Mouse (Mus musculus) G1E-ER4 (cell line): ENCODE measurements around the gene Defa34. TPM values are rescaled to one million over a fixed set of nuclear protein-coding genes. Genes with fewer than 3 reads are reported as not detected.
"Not testable (repeated sequence)": the region's sequence is repeated elsewhere in the genome, so short reads cannot be mapped to it uniquely, and the experiment has no call there.

Source experiments
- GATA1 ChIP-seq: IDR thresholded peaks from one replicate; pipeline ENCODE4 v1.8.0; 2012; ENCODE audit warnings: low read length, inconsistent platforms
- polyA plus RNA-seq: library from polyadenylated mRNA; stranded (reverse); fragments of >175 nt; gene quantifications from 2 replicates; pipeline ENCODE4 v1.2.3, GENCODE M21; 2012

The Defa34 gene
- polyA plus RNA-seq, result not detected in 2 replicates

- not testable (repeated sequence) for TF ChIP-seq GATA1
These were observed at the start of gene Defa34 for GRCm38 (mm10) chr8:21665497-21665896. Gene Defa34 (plus strand): TSS chr8:21665797.

- TF ChIP-seq GATA1, result not testable (repeated sequence)
These were observed 47.7 kb upstream of the Defa34 start, which contains the start of gene Defa26 for GRCm38 (mm10) chr8:21617883-21618282. Gene Defa26 (plus strand): TSS chr8:21618183.

- TF ChIP-seq GATA1, result not testable (repeated sequence)
These were observed 10.1 kb upstream of the Defa34 start, which contains the start of gene Defa17 for GRCm38 (mm10) chr8:21655480-21655879. Gene Defa17 (plus strand): TSS chr8:21655780.

- not testable (repeated sequence) for TF ChIP-seq GATA1
These were observed 37.9 kb downstream of the Defa34 start, which contains the start of gene AY761184 for GRCm38 (mm10) chr8:21703545-21703944. Gene AY761184 (minus strand): TSS chr8:21703645.

Other genes starting within 250 kb of the Defa34 start
- not detected in 2 replicates for gene Defa36, start 238.4 kb upstream of the Defa34 start, polyA plus RNA-seq
- not detected in 2 replicates for gene Gm7849, start 209.2 kb upstream of the Defa34 start, polyA plus RNA-seq
- gene Defa20, start 156.5 kb upstream of the Defa34 start, polyA plus RNA-seq, result not detected in 2 replicates
- not detected in 2 replicates for gene Defa32, start 136.8 kb upstream of the Defa34 start, polyA plus RNA-seq
- not detected in 2 replicates for gene Defa37, start 100.4 kb upstream of the Defa34 start, polyA plus RNA-seq
- gene Defa28, start 82.8 kb upstream of the Defa34 start, polyA plus RNA-seq, result not detected in 2 replicates
- not detected in 2 replicates for gene Gm7861, start 71.3 kb upstream of the Defa34 start, polyA plus RNA-seq
- gene Defa26, start 47.6 kb upstream of the Defa34 start, polyA plus RNA-seq, result not detected in 2 replicates
- gene Defa17, start 10.0 kb upstream of the Defa34 start, polyA plus RNA-seq, result not detected in 2 replicates
- gene AY761184, start 37.8 kb downstream of the Defa34 start, polyA plus RNA-seq, result not detected in 2 replicates
- gene Defa24, start 68.7 kb downstream of the Defa34 start, polyA plus RNA-seq, result not detected in 2 replicates
- not detected in 2 replicates for gene Defb50, start 157.7 kb downstream of the Defa34 start, polyA plus RNA-seq
- gene Defb2, start 174.1 kb downstream of the Defa34 start, polyA plus RNA-seq, result not detected in 2 replicates
- not detected in 2 replicates for gene Defb10, start 193.1 kb downstream of the Defa34 start, polyA plus RNA-seq
- gene Defb9, start 219.6 kb downstream of the Defa34 start, polyA plus RNA-seq, result not detected in 2 replicates
- not detected in 2 replicates for gene Defb11, start 240.6 kb downstream of the Defa34 start, polyA plus RNA-seq